Mouse (Mus musculus) neural tube, embryonic 10.5 days (tissue): ENCODE measurements around the gene Zfand3.

Experiments
- DNase-seq: peaks from one replicate; pipeline ENCODE4 v3.0.0-alpha.2; 2017; ENCODE audit warnings: low spot score; ENCODE audit errors: extremely low spot score

Zfand3 gene

DNA sequence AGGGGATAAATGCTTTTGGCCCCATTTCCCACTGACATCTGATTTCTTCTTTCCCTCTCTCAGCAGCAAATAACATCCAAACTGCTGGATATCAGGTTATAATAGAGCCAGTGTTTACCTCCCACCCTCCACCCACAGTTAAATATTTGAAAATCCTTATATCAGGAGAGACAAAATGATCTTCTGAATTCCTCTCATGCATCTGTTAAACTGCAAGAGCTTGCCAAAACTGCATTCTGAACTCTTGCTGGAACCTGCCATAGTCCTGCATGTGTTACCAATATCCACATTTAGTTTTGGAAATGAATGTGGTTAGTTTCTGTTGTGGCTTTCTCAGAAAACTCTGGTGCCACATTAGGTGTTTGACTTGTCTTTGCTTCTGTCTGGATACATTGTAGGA is 97.3 kb downstream of the Zfand3 start:
- no peak for DNase-seq

DNA sequence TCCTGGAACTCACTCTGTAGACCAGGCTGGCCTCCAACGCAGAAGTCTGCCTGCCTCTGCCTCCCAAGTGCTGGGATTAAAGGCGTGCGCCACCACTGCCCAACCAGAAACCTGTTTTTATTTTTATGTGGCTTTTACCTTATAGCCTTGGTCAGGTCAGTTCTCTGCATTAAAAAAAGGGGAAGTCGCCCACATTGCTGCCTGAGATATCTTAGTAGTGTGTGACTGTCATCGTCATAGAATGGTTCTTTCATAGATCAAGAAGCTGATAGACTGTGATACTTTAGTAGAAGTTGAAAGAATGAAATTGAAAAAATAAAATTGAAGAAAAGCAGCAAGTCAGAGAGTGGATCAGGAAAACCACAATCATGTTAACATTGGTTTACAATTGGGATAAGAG is 98.5 kb downstream of the Zfand3 start:
- no peak for DNase-seq

DNA sequence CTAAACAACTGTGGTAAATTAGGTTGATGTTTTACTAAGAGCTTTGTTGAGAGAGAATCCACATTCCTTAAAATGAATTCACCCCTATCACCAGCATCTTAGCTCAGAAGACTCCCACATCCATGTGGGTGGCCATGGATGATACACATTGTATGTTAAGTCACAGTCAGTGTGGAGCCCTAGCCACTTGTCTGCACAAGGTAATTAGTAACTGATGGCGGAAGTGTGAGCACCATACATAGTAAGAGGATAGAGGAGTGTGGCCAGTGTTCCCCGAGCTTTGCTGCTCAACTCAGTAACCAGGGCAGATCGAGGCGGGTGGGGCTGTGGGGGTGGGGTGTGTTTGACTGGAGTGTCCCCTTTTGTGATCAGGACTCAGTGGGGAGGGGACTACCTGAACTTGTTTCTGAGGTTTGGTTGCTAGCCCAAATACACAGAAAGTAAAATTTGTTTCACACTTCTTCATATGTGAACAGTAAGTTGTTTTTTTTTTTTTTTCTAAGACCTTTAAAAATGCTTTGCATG is 99.2 kb downstream of the Zfand3 start:
- no peak for DNase-seq

DNA sequence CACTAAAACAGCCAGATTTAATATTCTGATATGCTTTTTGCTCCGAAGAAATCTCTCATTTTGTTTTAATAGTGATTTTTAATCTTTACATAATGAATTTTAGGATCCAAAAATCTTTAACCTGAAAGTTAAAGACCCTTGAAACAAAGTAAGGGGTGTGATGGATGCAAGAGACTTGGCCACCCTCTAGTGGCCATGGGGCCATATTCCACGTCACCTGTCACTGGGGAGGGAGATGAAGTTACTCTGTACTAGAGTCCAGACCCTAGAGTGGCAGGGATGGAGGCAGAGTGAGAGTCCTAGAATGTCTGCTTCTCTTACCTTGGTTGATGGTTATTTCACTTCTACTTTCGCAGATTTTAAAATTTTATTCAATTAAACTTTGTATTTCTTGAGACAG is 100.8 kb downstream of the Zfand3 start:
- DNase-seq: no peak

DNA sequence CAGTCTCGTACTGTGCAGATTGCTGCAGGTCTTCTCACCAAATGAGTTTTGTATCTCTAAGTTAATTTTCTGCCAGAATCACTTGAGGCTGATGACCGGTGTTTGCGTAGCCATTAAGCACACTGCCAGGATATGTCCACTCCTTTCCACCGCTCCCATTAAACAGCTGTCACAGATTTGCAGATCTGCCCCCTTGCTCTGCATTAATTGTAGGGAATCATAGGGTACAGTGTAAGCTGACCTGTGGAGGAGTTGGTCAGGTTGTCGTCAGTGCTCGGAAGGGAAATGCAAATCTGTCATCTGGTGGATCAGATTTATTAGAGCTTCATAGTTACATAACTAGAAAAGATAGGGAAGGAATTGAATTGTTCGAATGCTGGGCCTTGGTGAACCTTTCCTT is 106.1 kb downstream of the Zfand3 start:
- DNase-seq: no peak

DNA sequence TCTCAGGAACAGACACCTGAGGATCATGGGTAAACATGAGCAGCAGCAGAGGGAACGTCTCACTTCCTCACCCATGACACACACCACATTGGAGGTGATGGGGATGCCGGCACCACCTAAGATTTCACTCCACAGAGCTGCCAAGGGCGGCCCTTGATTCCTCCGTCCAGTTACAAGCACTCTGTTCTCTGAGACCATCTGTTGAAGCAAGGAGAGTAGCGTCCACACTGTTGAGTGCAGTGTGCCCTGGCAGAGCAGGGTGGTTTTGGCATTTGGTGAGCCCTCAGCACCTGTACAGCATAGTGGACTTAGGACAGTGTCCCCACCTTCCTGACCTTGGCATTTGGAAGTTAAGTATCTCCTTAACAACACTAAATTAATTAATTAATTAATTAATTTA is 107.0 kb downstream of the Zfand3 start:
- DNase-seq: no peak

DNA sequence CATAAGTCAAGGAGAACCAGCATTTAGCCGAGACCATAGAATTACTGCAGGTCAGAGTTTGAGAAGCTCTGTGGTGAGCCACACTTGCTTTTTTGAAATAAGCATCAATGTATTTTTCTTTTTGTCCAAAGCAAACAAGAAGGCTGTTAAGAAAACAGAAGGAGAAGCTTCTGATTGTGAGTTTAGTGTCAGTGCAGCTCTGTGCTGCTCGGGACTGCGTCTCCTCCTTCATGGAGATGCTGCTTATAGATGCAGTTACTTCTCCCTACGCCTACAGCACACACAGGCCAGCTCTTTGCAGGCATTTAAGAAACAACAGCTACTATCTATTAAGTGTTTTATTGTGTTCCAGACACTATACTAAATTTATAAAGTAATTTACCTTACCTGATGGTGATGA is 107.5 kb downstream of the Zfand3 start:
- DNase-seq: no peak

DNA sequence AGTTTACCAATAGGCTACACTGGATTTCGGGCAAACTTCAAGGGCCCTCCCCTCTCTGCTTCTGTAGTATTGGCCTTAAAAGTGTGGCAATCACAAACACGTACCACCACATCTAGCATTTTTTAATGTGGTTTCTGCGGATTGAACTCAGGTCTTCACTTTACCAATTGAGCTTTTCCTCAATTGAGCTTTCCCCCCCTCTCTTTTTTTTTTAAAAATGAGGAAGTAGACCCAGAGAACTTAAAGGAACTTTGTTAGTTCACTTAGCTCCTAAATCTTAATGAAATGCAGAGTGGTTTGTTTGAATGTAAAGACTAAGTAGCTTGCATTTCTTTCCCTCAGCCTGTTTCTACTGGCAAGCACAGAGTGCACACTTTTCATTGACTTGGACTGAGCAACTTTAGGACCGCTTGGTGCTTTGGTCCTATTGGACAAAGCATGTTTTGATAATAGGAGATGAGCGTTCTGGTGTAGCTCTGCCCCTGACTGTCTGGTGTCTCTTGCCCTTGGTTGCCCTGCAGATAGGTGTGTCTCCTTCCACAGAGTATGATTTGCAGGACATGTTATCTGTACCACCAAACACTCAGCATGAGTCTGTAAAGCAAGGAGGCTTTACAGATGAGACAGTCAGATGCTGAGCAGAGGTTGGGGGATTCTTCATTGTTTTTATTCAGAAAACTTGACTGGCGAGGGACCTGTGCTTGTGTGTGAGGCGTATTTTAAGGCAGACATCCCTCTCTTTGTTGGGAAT is 108.2 kb downstream of the Zfand3 start:
- no peak for DNase-seq

DNA sequence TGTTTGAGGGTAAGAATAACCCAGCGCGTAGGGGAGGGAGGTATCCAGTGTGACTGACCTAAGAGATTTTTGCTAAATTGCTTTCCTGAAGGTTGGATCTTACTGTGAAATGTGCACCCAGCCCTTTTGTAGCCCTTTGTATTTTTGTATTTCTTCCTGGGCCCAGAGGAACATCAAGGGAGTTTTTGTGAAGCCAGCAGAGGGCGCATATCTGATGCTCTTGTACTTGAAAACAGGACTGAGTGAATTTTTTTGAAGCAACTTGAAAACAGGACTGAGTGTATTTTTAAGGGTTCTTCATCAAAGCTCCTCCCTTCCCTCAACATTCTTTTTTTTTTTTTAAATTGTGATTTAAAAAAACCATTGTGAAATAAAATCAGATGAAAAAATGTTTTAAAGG is 110.2 kb downstream of the Zfand3 start:
- DNase-seq: no peak

DNA sequence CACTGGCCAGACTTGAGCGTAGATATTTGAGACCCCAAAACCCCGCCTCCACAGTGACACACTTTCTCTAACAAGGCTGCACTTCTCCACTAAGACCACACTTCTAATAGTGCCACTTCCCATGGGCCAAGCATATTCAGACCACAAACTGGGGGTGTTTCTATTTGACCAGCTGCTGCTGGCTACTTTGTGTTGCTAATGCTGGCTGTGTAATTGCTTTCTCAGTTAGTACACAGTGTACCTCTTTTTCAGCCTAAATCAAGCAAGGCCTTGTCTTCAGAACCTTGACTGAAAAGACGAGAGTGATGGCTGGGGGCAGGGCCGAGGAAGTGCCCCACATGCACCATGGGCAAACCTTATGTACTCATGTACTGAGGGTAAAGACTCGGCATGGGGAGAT is 111.7 kb downstream of the Zfand3 start:
- no peak for DNase-seq

DNA sequence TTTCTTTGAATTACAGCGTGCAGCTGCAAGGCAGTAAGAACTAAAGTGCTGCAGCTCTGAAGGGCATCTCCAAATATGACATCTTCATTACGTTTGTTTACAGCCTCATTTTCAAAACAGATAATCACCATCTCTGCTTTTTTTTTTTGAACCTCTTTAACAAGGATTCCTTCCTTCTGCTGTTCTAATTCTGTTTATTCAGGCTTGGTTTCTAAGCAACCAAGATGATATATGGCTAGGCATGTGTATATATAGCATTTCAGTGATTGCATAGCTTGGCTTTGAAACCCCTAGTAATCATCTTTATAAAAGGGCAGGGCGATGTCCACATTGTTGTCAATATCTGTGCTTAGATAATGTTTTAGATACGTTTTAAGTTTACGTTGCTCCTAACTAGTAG is 113.5 kb downstream of the Zfand3 start:
- DNase-seq: no peak

DNA sequence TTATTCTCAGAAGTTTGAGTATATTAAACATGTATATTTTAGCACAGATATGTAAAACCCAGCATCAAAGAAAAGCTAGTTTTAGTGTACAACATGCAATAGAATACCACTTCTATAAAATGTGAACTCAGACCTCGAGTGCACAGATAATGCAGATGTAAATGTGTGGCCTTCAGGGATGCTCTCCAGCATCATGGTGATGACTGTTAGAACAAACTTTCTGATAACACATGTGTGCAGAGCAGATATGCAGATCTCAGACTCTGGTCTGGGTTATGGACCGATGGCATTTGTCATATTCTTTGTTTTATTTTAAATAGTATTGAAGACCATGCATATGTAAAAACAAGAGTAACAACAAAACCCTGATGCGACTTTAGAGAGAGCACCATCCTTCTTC is 117.7 kb downstream of the Zfand3 start:
- no peak for DNase-seq

DNA sequence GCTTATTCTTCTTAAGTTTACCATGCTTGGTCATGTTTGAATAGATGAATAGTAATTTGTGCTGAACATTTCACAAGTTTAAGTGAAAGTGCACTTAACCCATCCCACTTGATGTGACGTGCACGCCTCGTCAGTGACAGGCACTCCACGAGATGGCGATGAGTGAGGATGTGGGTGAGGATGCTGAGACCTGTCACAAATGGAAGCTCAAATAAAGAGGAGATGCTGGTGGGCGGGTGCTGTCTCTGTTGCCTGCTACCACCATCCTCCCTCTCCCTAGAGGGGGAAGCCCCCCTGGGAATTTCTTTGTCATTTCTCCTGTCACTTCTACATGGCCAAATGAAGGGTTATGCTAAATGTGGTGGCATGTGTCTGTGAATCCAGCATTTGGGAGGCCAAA is 123.9 kb downstream of the Zfand3 start:
- DNase-seq: no peak

DNA sequence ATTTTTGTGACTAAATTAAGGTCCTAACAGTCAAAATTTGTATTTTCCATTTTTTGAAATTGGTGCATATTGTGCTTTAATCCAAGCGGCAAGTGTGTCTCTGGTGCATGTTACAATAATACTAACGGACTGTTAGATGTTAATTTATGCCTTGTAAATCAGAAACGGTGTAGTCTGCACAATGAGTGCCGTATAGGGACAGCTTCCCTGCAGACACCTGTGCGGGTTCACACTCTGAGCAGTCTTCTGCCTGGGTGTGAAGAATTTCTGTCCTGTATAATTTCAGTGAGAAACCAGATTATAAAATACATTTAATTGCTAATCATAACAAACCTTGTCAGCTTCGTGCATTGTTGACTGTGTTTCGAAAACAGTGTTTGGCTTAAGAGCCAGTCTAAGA is 124.7 kb downstream of the Zfand3 start:
- DNase-seq: no peak

DNA sequence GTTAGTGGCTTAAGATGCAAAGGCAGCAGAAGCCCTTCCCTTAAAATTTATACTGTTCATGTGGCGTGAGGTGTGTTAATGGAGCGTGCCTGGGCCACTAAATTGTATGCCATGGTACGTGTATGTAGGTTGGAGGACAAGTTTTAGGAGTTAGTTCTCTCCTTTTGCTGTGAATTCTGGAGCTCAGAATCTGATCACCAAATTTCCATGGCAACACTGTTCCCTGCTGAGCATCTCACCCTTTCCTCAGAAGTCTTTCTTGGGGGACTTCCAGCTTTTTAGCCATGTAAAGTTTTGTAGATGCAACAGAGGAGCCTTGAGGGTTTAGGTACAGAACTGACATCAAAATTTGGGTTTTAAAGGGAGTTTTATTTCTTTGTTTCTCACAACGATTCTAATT is 125.8 kb downstream of the Zfand3 start:
- DNase-seq: no peak

DNA sequence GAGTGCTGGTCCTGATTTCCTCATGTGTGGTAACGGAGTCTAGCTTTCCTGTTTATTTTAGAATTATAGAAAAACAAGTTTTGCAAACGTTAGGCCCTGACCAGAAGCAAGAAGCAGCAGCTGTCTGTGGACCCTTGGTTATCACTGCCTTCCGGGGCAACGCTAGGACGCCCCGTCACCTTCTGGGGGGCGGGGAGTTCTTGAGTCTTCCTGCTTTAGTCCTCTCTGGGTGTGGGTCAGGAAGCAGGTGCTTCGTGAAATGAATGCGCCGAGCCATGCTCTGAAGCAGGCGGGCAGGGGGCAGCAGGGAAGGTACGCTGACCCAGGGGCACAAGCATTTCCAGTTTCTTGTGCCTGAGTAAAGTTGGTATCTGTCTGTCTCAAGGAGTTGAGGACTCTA is 129.1 kb downstream of the Zfand3 start:
- DNase-seq: no peak

DNA sequence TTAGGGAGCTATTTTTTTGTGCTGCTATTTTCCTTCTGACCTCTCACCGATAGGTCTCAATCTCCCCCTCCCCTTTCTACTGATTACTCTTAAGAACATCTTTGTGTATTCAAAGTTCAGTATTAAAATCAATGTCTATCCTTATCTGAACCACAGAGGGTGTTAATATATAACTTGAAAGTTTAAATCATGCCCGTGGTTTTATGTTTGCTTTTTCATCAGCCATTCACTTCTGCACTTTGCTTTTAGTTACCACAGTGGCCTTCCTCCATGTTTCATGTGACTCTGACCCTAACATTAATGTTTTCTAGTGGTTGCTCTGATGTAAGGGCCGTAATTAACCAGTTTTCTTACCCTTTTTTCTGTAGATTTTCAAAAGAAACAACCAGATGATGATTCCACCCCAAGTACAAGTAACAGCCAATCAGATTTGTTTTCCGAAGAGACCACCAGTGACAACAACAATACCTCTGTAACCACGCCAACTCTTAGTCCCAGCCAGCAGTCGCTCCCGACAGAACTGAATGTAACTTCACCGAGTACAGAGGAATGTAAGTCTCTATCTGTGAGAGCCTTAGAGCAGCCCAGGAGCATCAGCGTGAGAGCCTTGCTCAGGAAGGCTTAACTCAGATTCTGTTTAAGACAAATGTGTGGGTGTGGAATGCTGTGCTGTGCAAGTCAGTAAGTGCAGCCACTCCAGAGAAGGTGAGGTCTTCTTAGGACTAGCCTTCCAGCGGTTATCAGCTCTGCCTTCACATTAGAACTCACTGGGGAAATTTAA is 130.6 kb downstream of the Zfand3 start:
- DNase-seq: no peak

DNA sequence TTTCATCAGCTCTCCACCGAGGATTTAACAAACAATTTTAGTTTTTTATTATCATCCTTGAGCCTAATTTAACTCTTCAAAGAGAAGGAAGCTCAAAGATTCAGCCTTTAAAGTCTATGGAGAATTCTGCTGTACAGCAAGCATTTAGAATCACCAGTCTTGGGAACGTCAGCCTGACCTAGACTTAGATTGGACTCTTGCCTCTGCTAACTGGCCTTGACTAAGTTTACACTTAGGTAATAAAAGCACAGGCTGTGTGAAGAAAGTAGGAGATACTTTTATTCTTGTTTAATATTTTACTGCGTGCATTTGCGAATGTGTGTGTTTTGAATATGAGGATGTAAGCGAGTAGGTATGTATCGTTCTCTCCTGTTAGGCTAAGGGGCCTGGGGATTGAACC is 131.4 kb downstream of the Zfand3 start:
- no peak for DNase-seq

DNA sequence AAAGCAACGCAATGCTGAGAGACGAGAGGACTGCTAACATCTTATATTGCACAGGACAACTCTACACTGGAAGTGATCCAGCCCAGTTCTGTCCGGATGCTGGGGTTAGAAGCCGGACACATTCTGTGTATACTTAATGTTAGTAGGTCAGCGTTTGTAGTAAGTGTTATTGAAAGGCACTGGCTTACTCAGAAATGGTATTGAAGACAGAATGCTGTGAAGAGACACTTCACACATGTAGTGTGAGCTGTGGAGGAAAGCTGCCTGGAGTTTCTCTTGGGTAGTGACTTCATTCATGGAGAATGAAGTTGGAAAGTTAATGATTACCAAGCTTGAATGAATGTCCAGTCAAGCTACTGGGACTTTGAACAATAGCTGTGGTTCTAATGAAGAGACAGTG is 132.2 kb downstream of the Zfand3 start:
- no peak for DNase-seq

DNA sequence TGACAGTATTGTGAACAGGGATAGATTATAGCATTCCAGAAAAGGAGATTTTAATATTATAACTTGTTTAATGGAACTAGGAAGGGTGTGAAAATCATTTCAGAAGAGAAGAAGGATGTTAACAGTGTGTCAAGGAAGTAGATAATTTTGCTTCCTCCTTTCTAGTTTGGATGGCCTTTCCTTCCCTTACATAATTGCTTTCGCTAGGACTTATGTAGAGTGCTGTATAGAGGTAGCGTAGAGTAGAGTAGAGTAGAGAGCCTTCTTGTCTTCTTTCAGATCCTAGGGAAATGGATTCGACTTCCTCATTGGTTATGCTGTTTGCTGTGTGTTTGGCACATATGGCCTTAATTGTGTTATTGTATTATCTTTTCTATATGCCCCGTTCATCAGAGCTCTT is 132.6 kb downstream of the Zfand3 start:
- DNase-seq: no peak

DNA sequence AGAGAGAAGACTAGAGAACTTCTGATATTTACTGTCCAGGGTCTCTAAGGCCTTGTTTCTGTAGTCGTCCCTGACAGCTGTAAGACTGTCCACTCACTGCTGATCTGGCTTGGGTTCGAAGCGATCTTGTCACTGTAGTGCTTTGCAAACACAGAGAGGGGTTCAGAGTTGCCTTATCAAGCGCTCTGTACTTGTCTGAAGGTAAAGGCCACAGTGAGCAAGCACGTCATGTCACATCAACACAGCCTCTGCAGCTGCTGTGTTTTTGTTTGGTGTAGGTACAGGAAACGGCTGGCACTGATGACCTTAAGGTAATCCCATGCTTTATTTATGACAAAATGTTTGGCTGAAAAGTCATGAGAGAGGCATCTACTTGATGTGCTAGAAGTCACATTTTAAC is 139.6 kb downstream of the Zfand3 start:
- DNase-seq: no peak

DNA sequence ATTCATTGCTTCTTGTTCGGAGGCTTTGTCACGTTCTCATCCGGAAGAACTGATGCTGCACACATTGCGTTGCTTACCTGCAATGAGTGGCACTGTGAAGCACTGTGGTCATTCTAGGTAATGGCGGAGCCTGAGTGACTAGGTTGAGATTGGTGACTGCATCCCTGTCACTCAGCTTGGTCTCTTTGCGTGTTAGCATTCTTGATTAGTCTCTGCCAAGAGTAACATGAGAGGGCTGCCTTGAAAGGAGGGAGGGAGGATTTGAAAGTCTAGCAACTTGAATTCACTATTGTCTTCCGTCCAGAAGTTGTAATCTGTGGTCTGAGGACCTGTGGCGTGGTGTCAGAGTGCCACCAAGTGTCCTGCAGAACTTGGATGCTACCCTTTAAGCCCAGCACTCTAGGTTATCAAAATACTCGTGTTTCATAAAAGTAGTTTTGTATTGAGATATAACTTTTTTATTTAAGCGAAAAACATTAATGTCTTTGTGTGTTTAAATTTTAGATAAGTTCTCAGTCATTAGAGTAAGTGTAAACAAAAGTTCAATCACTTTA is 141.1 kb downstream of the Zfand3 start:
- DNase-seq: no peak

DNA sequence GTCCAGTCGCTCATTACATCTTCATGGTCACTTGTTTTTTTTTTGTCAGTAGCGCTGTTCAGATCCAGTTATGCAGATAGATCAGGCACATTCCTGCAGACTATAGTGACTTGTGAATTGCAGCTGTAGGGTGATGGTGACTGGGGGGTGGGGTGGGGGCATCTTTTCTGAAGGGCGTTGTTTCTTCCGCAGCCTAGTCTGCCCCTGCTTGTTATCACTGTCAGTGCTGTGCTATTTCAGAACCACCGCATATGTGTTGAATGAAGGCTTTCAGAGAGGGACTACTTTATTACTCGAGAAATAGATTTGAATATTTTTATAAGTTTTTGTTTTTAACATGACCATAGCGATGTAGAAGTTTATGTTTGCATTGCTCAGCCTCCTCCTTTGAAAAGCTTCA is 142.0 kb downstream of the Zfand3 start:
- no peak for DNase-seq
